Mouse (Mus musculus) lung, embryonic 15.5 days (tissue): ENCODE measurements around the gene Bud23. TPM values are rescaled to one million over a fixed set of nuclear protein-coding genes. Genes with fewer than 3 reads are reported as not detected.
A peak's percentile ranks its signal among the peaks of the same experiment; 100 is the strongest.
"Not testable (repeated sequence)": the region's sequence is repeated elsewhere in the genome, so short reads cannot be mapped to it uniquely, and the experiment has no call there.

Experiments
- ATAC-seq: fragments of 200-750 bp; cut with Nextera tagmentation; 2 replicates; pipeline ENCODE4 v1.8.0; 2017; ENCODE audit warnings: moderate number of reproducible peaks, borderline replicate concordance; ENCODE audit not compliant: low FRiP score, low TSS enrichment; ENCODE audit errors: extremely low read depth
- H3K27ac ChIP-seq: fragments of 300-500 bp; sonication (generic); 2 replicates; pipeline ENCODE4 v1.5.1; 2015; ENCODE audit warnings: moderate library complexity, mild to moderate bottlenecking, inconsistent platforms
- H3K27me3 ChIP-seq: fragments of 300-500 bp; sonication (generic); 2 replicates; pipeline ENCODE4 v1.6.1; 2015; ENCODE audit warnings: inconsistent platforms
- H3K36me3 ChIP-seq: fragments of 300-500 bp; sonication (generic); 2 replicates; pipeline ENCODE4 v1.6.1; 2015; ENCODE audit warnings: inconsistent platforms
- H3K4me1 ChIP-seq: fragments of 300-500 bp; sonication (generic); 2 replicates; pipeline ENCODE4 v1.6.1; 2015; ENCODE audit warnings: inconsistent platforms
- H3K4me2 ChIP-seq: fragments of 300-500 bp; sonication (generic); 2 replicates; pipeline ENCODE4 v1.6.1; 2015; ENCODE audit warnings: inconsistent platforms, mild to moderate bottlenecking, moderate library complexity
- H3K4me3 ChIP-seq: fragments of 300-500 bp; sonication (generic); 2 replicates; pipeline ENCODE4 v1.5.1; 2015; ENCODE audit warnings: mild to moderate bottlenecking, inconsistent platforms
- H3K9ac ChIP-seq: fragments of 300-500 bp; sonication (generic); 2 replicates; pipeline ENCODE4 v1.6.1; 2015; ENCODE audit warnings: inconsistent platforms
- H3K9me3 ChIP-seq: fragments of 300-500 bp; sonication (generic); 2 replicates; pipeline ENCODE4 v1.6.1; 2016; ENCODE audit warnings: inconsistent platforms
- WGBS: fragments of 180-500 bp; shearing (Covaris S2); methylation state at CpG from one replicate; pipeline ENCODE4 v1.1.7; 2015; 5-methylcytosine and 5-hydroxymethylcytosine counted together
- polyA plus RNA-seq: library from polyadenylated mRNA; unstranded; fragments of >200 nt; fragmentation: Nextera tagmentation; extraction: Ambion mirVana; gene quantifications from 2 replicates; pipeline ENCODE4 v1.2.1, GENCODE M21; 2015

Gene Bud23
- polyA plus RNA-seq, 1 experiment from 2014 or later, result 124 TPM

DNA sequence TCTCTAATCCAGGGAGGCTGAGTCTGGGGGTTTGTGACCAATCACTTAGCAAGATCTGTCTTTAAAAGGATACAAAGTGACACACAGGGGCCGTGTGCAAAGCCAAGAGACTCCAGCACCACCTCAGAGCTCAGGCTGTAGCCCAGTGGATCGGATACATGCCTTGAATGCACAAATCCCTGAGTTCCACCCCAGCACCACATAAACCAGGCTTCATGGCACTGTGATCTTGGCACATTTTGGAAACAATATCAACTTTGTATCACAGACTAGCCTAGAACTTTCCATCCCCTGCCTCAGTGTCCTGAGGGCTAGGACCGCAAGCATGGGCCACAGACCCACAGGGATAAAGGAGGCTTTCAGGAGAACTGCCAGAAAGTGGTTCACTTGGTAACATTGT, 1.2 kb upstream of the Bud23 start:
- no peak overlapping the region for H3K27ac ChIP-seq
- peaks cover 31% of the 10 kb centered on the region for H3K36me3 ChIP-seq
- 80% methylated on average over 3 of the region's 3 CpGs for WGBS
- H3K9ac ChIP-seq, result no peak overlapping the region
- 0 out of 2 replicates have a peak overlapping the region, but pooled peaks have one; percentile 82 for H3K4me2 ChIP-seq
- no peaks in the 10 kb centered on the region for H3K9me3 ChIP-seq
- H3K27me3 ChIP-seq, result no peaks in the 10 kb centered on the region
- ATAC-seq, result no peak
- H3K4me3 ChIP-seq, result no peak overlapping the region
- H3K4me1 ChIP-seq, result peaks cover 20% of the 10 kb centered on the region

DNA sequence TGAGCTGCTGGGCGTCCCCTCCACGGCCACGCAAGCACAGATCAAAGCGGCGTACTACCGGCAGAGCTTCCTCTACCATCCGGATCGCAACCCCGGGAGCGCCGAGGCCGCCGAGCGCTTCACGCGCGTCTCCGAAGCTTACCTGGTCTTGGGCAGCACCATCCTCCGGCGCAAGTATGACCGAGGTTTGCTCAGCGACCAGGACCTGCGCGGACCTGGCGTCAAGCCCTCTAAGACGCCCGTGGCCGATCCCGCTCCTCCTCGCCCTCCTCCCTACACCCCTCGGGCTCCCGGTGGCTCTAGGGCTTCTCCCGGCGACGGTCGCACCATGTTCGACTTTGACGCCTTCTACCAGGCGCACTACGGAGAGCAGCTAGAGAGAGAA, 385 bp downstream of the Bud23 start:
- H3K4me3 ChIP-seq, result peak overlapping the region; percentile 98
- H3K27me3 ChIP-seq, result no peaks in the 10 kb centered on the region
- ATAC-seq, result peak; percentile 43; the same call in 1 of the 2 replicates
- peaks cover 20% of the 10 kb centered on the region for H3K4me1 ChIP-seq
- H3K9me3 ChIP-seq, result no peaks in the 10 kb centered on the region
- H3K4me2 ChIP-seq, result peak overlapping the region; percentile 82
- H3K9ac ChIP-seq, result peak overlapping the region; percentile 81
- peak overlapping the region; percentile 36; the same call in 1 of the 2 replicates for H3K27ac ChIP-seq
- peaks cover 45% of the 10 kb centered on the region for H3K36me3 ChIP-seq
- WGBS, result under 1% methylated on average over 40 of the region's 40 CpGs

DNA sequence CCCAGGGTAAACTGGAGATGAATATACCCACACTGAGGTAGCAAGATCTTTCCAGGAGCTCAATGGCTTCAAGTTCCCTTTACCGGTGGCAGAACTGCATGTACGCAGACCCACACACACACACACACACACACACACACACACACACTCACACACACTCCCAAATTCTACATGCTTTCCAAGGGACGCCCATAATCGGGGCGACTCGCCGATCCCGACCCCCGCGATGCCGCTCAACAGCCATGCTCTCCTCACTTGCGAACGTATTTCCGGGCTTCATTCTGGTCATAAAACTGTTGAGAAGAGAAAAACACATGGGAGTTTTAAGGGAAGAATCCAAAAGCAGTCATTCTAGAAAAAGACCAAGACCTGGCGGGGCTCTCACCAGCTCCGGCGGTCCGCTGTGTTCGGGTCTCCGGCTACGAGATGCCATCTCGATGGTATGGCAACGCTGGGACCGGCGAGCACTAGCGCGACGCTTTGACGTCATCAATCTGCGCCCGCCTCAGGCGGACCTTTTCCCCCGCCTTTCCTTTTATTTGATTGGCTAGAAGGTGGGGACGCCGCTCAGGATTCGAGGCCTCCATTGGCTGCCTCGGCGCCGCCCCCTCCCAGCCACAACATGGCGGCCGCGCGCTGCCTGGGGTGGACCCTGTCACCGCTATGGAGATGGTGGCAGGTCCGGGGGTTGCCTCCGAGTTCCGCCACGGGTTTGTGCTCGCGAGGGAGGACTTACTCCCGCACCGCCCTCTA, 954 bp downstream of the Bud23 start, which contains the start of gene Dnajc30:
Gene Dnajc30, plus strand, starts transcription at position 574 of the 753 bp plus-strand sequence.
- peak; percentile 97 for ATAC-seq
- Histone ChIP-seq H3K27ac (peak within 1 kb of the TSS; percentile 36; the same call in 1 of the 2 replicates), H3K36me3 (peaks cover 50% of the 10 kb centered on the region), H3K4me2 (peak within 1 kb of the TSS; percentile 82), H3K4me3 (peak within 1 kb of the TSS; percentile 98), H3K9me3 (no peaks in the 10 kb centered on the region), H3K27me3 (no peaks in the 10 kb centered on the region), H3K4me1 (peaks cover 20% of the 10 kb centered on the region), H3K9ac (peak within 1 kb of the TSS; percentile 81)
- under 1% methylated on average over 52 of the region's 52 CpGs for WGBS

DNA sequence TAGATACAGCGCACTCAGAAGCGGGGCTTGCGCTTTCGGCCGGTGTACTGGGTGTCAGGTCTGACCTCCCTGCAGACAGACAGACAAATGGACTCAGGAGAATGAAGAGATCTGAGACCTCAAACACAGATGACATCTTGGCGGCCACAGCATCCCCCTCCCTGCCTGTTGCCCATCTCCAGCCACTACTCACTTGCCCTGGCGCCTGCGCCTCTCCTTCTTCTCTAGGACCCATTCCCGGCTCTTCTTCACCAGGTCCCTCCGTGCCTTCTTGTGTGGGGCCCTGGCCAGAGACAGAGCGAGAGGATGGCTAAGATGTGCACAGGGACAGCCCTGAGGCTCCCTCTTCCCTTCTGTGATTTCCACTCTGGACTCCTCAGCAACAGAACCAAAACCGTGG, 11.4 kb downstream of the Bud23 start:
- Histone ChIP-seq H3K9ac (no peak overlapping the region), H3K27me3 (no peaks in the 10 kb centered on the region), H3K36me3 (peaks cover 55% of the 10 kb centered on the region), H3K4me1 (no peaks in the 10 kb centered on the region), H3K4me3 (no peak overlapping the region), H3K9me3 (no peaks in the 10 kb centered on the region), H3K27ac (no peak overlapping the region), H3K4me2 (no peak overlapping the region)
- WGBS, result 82% methylated on average over 12 of the region's 12 CpGs
- no peak for ATAC-seq

DNA sequence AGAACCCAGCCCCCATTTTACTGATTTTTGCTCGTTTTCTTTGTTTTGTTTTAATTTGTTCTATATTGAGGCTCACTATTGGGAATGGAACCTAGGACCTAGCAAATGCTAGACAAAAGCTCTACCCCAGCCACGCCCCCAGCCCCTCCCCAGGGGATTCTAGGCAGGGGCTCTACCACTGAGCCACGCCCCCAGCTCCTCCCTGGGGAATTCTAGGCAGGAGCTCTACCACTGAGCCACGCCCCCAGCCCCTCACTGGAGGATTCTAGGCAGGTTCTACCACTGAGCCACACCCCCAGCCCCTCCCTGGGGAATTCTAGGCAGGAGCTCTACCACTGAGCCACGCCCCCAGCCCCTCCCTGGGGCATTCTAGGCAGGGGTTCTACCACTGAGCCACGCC, 15.5 kb downstream of the Bud23 start:
- not testable (repeated sequence) for H3K9me3 ChIP-seq, H3K4me1 ChIP-seq, ATAC-seq, H3K27ac ChIP-seq, H3K4me2 ChIP-seq, H3K9ac ChIP-seq, H3K27me3 ChIP-seq, H3K4me3 ChIP-seq
- peaks cover 44% of the 10 kb centered on the region for H3K36me3 ChIP-seq
- 82% methylated on average over 6 of the region's 6 CpGs for WGBS

DNA sequence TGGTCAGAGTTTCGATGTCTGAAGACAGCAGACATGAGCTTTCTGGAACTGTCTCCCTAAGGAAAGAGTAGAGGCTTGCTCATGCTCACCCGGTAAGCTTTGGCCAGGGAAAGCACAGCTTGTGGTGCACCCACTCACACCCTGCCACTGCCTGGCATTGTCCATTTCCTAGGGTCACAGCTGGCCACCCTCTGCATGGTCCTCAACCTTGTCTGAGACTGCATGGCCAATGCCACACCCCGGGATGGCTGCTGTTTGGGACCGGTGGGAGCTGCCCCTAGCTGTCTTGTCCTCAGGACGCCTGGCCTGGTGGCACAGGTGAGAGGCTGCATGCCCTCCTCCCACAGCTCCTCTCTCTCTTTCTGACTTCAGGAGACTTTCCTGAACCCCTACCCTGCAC, 16.2 kb downstream of the Bud23 start:
- H3K9me3 ChIP-seq, result no peaks in the 10 kb centered on the region
- peaks cover 39% of the 10 kb centered on the region for H3K36me3 ChIP-seq
- no peaks in the 10 kb centered on the region for H3K4me1 ChIP-seq
- H3K4me3 ChIP-seq, result no peak overlapping the region
- ATAC-seq, result no peak
- H3K4me2 ChIP-seq, result no peak overlapping the region
- no peak overlapping the region for H3K27ac ChIP-seq
- 86% methylated on average over 5 of the region's 5 CpGs for WGBS
- H3K9ac ChIP-seq, result no peak overlapping the region
- H3K27me3 ChIP-seq, result no peaks in the 10 kb centered on the region

DNA sequence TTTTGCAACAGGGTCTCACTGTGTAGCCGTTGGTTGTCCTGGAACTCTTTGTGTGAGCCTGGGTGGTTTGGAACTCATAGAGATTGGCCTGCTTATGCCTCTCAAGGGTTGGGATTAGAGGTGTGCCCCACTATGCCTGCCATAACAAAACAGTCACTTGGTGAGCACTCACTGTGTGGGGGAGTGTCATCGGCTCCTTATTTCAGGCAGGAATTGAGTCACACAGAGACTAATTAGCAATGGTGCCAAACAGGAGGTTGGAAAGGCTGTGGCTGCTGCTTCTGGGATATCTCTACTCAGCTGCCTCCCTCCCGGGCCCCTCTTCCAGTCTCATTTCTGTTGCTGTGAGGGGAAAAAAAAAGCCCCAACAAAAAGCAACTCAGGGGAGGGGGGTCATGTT, 20.2 kb downstream of the Bud23 start:
- Histone ChIP-seq H3K27ac (no peak overlapping the region), H3K4me2 (no peak overlapping the region), H3K36me3 (peaks cover 26% of the 10 kb centered on the region), H3K4me3 (no peak overlapping the region), H3K9me3 (no peaks in the 10 kb centered on the region), H3K27me3 (no peaks in the 10 kb centered on the region), H3K4me1 (no peaks in the 10 kb centered on the region), H3K9ac (no peak overlapping the region)
- WGBS, result 91% methylated on average over 3 of the region's 3 CpGs
- ATAC-seq, result no peak

DNA sequence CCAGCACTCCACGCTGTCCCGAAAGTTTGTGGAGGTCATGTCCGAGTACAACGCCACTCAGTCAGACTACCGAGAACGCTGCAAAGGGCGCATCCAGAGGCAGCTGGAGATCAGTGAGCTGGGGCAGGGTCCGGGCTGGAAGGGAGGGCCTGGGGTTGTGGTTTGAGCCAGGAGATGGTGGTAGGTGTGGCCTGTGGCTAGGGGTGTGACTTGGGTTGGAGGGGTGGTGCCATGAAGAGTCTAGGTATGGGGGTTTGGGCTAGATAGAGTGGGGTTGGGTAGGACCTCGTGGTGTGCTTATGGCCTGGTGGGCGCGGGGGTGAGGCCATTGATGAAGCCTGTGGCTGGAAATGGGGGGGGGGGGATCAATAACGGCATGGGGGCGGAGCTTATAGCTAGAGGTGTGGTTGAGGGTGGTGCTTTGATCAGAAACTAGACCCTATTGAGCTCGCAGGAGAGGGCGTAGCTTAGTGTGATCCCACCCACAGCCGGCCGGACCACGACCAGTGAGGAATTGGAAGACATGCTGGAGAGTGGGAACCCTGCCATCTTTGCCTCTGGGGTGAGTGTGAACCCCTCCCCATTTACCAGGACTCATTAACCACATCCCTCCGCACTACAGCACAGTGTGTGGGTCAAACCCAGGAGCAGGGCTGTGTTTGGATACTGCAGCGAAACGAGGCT, 22.5 kb downstream of the Bud23 start:
- H3K27ac ChIP-seq, result no peak overlapping the region
- no peaks in the 10 kb centered on the region for H3K4me1 ChIP-seq
- no peak overlapping the region for H3K9ac ChIP-seq
- no peaks in the 10 kb centered on the region for H3K27me3 ChIP-seq
- ATAC-seq, result peak; percentile 32; the same call in 1 of the 2 replicates
- no peaks in the 10 kb centered on the region for H3K9me3 ChIP-seq
- 48% methylated on average over 21 of the region's 21 CpGs for WGBS
- H3K4me3 ChIP-seq, result no peak overlapping the region
- peaks cover 14% of the 10 kb centered on the region for H3K36me3 ChIP-seq
- no peak overlapping the region for H3K4me2 ChIP-seq

DNA sequence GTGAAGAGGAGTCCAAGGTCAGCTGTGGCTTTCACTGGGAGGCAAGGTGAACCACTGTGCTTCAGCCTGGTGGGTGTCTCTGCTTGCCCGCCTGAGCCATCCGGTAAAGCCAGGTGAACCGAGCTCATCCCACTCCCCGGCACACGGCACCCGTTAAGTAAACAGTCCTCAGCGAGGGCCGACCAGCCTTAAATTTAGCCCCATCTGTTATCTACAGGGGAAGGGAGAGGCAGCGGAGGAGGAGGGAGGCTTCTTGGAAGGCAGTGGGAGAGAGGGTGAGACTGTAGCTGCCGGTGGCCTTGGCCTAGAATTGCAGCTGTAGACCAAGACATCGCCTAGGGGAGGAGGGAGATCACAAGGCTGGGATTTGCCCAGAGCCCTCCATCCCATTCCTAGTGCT, 24.0 kb downstream of the Bud23 start:
- no peak overlapping the region for H3K4me2 ChIP-seq
- no peak overlapping the region for H3K27ac ChIP-seq
- peaks cover 14% of the 10 kb centered on the region for H3K36me3 ChIP-seq
- H3K9ac ChIP-seq, result no peak overlapping the region
- no peaks in the 10 kb centered on the region for H3K27me3 ChIP-seq
- 40% methylated on average over 11 of the region's 11 CpGs for WGBS
- no peaks in the 10 kb centered on the region for H3K9me3 ChIP-seq
- no peak overlapping the region for H3K4me3 ChIP-seq
- ATAC-seq, result no peak
- no peaks in the 10 kb centered on the region for H3K4me1 ChIP-seq

DNA sequence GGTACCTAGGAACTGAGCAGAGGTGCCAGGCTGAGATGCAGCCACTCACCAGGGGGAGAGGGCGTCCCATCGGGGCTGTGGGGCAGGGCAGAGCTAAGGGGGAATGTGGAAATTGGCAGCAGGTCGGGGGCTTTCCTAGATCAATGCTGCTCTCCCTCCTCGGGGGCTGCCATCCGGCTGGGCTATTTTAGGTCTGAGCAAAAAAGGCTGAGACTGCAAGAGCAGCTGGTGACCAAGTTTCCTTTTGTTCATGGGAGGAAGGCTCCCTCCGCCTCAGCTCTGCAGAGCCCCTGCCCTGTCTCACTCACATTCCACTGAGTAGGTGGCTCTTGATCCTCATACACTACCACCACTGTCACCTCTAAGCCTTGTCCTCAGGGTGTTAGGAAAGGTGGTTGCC, 24.7 kb downstream of the Bud23 start:
- ATAC-seq, result no peak
- H3K9me3 ChIP-seq, result no peaks in the 10 kb centered on the region
- H3K4me3 ChIP-seq, result no peak overlapping the region
- H3K36me3 ChIP-seq, result peaks cover 13% of the 10 kb centered on the region
- H3K4me2 ChIP-seq, result no peak overlapping the region
- 53% methylated on average over 6 of the region's 6 CpGs for WGBS
- no peak overlapping the region for H3K9ac ChIP-seq
- no peaks in the 10 kb centered on the region for H3K4me1 ChIP-seq
- no peak overlapping the region for H3K27ac ChIP-seq
- H3K27me3 ChIP-seq, result no peaks in the 10 kb centered on the region

DNA sequence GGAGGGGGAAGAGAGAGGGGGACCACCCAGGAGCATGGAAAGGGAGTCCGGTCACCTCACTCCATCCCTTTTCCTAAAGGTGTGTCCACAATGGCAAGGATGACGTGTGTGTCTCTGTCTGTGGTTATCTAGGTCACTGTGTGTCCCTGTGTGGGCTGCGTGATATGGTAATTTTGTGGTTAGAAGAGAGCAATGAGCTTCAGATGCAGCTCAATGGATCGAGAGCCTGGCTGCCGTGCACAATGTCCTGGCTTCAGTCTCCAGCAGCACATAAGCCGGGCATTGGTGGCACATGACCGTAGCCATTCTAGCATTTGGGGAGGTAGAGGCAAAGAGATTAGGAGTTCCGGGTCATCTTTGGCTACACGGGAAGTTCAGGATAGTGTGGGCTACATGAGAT, 25.2 kb downstream of the Bud23 start:
- peaks cover 8% of the 10 kb centered on the region for H3K36me3 ChIP-seq
- H3K4me2 ChIP-seq, result no peak overlapping the region
- H3K27ac ChIP-seq, result no peak overlapping the region
- H3K27me3 ChIP-seq, result no peaks in the 10 kb centered on the region
- ATAC-seq, result no peak
- 79% methylated on average over 9 of the region's 9 CpGs for WGBS
- no peaks in the 10 kb centered on the region for H3K9me3 ChIP-seq
- H3K9ac ChIP-seq, result no peak overlapping the region
- H3K4me3 ChIP-seq, result no peak overlapping the region
- no peaks in the 10 kb centered on the region for H3K4me1 ChIP-seq

DNA sequence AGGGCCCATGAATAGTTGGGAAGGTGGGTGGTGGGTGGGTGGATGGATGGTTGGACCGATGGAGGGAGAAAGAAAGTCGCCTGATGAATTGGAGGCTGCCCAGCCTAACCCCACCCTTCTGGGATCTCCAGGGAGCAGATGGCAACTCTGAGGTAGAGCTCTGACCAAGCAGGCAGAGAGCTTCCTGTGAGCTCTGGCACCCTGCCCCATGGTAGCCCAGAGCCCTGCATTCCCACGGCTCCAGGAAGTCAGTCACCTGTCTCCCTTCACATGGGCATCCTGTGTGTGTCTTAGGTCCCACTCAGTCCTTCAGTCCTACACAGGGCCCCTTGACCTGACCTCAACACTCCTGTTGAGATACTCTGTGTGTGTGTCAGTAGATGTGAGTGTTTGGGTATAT, 26.8 kb downstream of the Bud23 start:
- 66% methylated on average over 3 of the region's 3 CpGs for WGBS
- no peak overlapping the region for H3K9ac ChIP-seq
- H3K4me1 ChIP-seq, result no peaks in the 10 kb centered on the region
- no peak overlapping the region for H3K4me2 ChIP-seq
- no peak overlapping the region for H3K4me3 ChIP-seq
- no peaks in the 10 kb centered on the region for H3K27me3 ChIP-seq
- H3K27ac ChIP-seq, result no peak overlapping the region
- no peak for ATAC-seq
- 0 out of 2 replicates have a peak, but pooled peaks cover 3% of the 10 kb centered on the region for H3K36me3 ChIP-seq
- H3K9me3 ChIP-seq, result no peaks in the 10 kb centered on the region
